Mouse (Mus musculus): ENCODE results near the gene Zfp524. TPM values are rescaled to one million over a fixed set of nuclear protein-coding genes. Genes with fewer than 3 reads are reported as not detected.
A peak's percentile ranks its signal among the peaks of the same experiment; 100 is the strongest.
"Not testable (repeated sequence)": the region's sequence is repeated elsewhere in the genome, so short reads cannot be mapped to it uniquely, and the experiment has no call there.

The Zfp524 gene
- total RNA-seq, 2 experiments from 2014 or later, result 6.0 to 6.4 TPM

- DNase-seq, result no peak
Measured at GRCm38 (mm10) chr7:5016057-5016456, 1.8 kb downstream of the Zfp524 start.

DNA sequence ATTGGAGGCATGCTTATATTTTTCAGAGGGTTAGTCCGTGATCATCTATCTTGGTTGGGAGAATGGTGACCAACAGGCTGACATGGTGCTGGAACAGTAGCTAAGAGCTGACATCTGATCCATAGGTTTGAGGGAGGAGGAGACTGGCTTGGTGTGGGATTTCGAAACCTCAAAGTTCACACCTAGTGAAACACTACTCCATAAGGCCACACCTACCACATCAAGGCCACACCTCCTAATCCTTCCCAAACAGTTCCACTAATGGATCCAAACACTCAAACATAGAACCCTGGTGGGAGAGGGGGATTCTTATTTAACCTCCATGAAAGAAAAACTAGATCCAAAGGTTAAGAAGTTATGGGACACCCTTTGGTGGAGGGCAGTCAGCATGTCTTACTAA is 2.7 kb downstream of the Zfp524 start:
- DNase-seq, result no peak

GRCm38 (mm10) chr7:5017352-5017751 is 3.1 kb downstream of the Zfp524 start:
- DNase-seq, result peak; percentile 49

DNA sequence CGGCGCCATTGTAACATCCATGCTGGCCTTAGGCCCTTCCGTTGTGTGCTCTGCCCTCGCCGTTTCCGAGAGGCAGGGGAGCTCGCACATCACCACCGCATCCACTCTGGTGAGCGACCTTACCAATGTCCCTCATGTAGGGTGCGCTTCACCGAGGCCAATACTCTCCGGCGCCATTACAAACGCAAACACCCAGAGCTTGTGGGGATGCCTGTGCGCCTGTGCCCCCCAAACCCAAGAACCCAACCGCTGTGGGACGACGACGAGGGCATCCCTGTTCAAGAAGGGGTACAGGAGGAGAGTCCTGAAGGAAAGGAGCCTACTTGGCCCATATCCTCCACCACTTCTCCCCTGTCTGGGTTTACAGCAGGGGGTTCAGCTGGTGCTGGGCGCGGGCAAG is 3.7 kb downstream of the Zfp524 start:
- DNase-seq, result no peak

DNA sequence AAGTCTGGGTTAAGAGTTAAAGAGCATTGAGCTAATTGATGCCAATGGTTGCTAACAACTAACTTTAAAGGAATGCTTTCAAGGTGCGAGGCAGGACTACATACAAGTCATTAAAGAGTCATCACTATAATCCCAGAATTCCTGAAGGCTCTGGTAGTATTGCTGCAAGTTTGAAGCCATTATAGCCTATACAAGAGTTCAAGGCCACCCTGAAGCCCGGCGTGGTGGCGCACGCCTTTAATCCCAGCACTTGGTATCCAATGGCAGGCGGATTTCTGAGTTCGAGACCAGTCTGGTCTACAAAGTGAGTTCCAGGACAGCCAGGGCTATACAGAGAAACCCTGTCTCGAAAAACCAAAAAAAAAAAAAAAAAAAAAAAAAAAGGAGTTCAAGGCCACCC is 5.4 kb downstream of the Zfp524 start:
- not testable (repeated sequence) for DNase-seq

DNA sequence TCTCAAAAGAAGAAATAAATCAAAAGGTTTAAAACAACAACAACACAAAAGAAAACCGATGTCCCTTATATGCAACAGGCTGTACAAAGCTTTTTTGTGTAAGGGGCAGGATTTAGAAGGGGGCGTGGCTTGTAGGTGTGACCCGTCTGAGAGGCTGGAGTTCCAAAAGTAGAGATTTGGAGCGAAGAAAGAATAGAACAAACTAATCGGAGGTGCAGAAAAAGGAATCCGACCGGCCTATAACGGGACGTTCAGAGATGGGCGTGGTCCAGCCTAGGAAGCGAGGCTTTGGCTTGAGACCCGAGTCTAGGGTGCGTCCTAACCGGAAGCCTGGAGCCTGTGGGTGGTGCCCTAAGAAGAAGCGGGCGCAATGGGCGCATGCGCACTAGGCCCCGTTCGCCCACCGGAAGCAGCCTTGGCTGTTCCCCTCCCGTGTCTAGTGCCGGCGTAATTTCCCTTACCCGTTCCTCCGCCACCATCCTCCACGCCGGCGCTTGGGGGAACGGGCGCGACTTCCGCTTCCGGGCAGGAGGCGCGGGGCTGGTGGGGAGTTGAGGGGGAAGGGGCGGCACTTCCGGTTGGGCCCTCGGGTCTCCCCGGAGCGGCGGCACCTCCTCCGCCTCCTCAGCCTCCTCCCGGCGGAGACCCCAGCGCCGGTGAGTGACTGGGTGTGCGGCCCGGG is 5.9 kb downstream of the Zfp524 start, which contains the start of the genes Zfp865 and Ccdc106:
TSS of gene Zfp865 (plus strand) at position 377 of the 682 bp plus-strand sequence.
TSS of gene Ccdc106 (plus strand) at position 554 of the 682 bp plus-strand sequence.
- peak; percentile 99 for DNase-seq

DNA sequence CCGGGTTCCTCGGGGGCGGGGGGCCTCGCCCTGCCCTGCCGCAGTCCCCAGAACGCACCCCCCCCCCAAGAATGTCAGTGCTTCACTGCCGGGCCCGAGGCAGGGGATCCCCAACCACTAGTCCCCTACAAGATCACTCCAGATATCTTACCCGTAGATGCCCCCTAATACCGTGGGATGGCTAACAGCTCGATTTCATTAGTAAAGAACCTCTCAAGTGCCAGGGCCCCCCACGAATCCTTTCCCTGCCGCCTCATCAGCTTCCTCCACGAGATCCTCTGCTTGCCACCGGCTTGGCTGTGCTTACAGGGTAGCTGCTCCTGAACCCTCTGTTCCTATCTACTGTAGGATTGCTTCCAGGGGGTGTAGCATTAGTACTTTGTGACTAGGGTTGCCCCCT is 6.5 kb downstream of the Zfp524 start:
- no peak for DNase-seq

DNA sequence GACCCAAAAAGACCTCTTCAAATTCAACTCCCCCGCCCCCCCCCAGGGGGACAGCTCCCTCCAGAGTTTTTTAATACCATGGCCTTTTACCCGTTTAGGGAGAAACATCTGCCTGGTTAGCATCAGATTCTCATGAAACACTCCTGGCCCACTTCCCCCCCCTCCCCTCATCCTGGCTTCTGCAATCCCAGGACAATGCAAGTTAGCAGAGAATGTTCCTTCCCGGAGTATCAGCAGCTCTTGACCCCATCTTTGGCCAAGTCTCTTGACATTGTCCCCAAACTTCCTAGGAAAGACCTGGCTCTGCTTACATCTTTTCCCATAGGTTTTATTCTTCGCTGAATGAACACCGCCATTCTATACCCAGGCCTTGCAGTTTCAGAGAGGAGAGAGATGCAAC is 7.0 kb downstream of the Zfp524 start:
- no peak for DNase-seq

DNA sequence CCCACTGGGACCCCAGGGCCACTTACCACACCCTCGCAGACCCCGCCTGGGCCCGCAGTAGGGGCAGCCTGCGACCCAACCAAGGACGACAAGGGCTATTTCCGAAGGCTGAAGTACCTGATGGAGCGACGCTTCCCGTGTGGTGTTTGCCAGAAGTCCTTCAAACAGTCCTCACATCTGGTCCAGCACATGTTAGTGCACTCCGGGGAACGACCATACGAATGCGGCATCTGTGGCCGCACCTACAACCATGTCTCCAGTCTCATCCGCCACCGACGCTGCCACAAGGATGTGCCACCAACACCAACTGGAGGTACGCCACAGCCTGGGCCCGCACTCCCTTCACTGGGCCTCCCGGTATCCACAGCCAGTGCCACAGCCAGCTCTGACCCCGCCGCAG is 15.3 kb downstream of the Zfp524 start:
- no peak for DNase-seq

DNA sequence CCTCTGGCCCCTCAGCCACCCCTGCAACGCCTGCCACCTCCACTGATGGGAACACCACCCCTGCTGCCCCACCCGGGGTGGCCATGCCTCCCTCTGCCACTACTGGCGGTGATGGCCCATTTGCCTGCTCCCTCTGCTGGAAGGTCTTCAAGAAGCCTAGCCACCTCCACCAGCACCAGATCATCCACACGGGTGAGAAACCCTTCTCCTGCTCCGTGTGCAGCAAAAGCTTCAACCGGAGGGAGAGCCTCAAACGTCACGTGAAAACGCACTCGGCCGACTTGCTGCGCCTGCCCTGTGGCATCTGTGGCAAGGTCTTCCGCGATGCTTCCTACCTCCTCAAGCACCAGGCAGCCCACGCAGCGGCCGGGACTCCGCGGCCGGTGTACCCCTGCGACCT is 15.7 kb downstream of the Zfp524 start:
- no peak for DNase-seq

DNA sequence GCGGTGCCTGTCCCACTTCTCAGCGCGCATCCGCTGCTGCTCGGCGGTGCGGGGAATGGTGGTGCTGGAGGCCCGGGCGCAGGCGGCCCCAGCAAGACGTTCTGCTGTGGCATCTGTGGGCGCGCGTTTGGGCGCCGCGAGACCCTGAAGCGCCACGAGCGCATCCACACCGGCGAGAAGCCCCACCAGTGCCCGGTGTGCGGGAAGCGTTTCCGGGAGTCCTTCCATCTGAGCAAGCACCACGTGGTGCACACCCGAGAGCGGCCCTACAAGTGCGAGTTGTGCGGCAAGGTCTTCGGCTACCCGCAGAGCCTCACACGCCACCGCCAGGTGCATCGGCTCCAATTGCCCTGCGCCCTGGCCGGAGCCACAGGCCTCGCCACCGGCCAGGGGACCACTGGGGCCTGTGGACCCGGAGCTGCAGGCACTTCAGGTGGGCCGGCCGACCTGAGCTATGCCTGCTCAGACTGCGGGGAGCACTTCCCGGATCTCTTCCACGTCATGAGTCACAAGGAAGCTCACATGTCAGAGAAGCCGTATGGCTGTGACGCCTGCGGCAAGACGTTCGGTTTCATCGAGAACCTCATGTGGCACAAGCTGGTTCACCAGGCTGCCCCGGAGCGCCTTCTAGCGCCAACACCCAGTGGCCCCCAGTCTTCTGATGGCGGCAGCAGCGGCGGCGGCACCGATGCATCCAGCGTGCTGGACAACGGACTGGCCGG is 16.5 kb downstream of the Zfp524 start:
- DNase-seq, result peak; percentile 16

DNA sequence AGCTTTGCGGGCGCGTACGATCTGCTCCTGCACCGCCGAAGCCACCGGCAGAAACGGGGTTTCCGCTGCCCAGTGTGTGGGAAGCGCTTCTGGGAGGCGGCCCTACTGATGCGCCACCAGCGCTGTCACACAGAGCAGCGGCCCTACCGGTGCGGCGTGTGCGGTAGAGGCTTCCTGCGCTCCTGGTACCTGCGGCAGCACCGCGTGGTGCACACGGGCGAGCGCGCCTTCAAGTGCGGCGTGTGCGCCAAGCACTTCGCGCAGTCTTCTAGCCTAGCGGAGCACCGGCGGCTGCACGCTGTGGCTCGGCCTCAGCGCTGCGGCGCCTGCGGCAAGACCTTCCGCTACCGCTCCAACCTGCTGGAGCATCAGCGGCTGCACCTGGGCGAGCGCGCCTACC is 17.3 kb downstream of the Zfp524 start:
- DNase-seq, result no peak

- no peak for DNase-seq
Measured at GRCm38 (mm10) chr7:5033818-5034217, 19.6 kb downstream of the Zfp524 start, which contains the start of gene 4632433K11Rik. 4632433K11Rik (plus strand) TSS chr7:5034118.

GRCm38 (mm10) chr7:5035628-5036027 is 21.4 kb downstream of the Zfp524 start:
- DNase-seq, result no peak

- no peak for DNase-seq
Measured at GRCm38 (mm10) chr7:5036136-5036535, 21.9 kb downstream of the Zfp524 start.

DNA sequence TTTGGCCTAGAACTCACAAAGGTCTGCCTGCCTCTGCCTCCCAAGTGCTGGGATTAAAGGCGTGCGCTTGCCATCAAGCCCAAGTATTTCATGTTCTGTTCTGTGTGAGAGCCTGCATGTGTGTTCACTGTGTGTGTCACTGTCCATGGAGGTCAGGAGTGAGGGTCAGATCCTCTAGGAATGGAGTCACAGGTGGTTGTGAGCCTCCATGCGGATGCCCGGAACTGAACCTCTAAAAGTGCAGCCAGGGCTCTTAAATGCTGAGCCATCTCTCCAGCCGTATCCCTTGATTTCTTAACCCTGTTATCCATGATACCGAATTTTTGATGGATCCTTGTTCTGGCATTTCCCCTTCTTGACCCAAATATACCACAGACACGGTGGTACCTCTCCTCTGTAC is 22.8 kb downstream of the Zfp524 start:
- no peak for DNase-seq

DNA sequence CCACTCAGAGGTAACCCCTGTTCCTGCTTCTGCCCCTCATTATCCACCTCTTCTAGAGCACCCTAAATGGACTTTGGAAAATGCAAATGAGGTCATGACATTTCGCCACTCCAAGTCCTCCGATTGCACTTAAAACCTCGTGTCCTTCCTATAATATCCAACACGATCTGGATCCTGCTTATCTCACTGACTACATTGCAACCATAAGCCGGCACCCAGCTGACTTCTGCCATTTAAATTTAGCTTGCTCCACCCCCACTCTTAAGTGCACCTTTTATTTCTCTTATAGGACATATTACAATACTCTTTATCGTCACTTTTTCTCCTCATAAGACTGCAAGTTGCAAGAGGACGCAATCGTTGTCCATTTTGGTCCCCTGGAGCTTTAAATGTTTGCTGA is 23.3 kb downstream of the Zfp524 start:
- DNase-seq, result no peak

- peak; percentile 95 for DNase-seq
Measured at GRCm38 (mm10) chr7:5038109-5038732, 24.0 kb downstream of the Zfp524 start, which contains the start of gene Zfp784. Zfp784 (minus strand) TSS chr7:5038446.

DNA sequence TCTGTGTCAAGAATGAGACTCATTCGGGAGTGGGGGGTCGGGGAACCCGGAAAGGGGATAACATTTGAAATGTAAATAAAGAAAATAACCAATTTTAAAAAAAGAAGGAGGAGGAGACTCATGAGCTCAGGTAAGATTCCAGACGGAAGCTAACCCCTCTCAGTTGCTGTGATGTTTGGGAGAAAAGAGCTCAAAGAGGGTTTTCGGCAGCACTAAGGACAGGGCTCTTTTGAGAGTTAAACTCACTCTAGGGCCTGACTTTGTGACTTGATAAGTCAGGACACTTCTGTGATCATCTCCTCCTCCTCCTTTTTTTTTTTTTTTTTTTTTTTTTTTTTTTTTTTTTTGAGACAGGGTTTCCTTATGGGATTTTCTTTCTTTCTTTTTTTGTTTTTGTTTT is 24.7 kb downstream of the Zfp524 start:
- DNase-seq, result no peak

DNA sequence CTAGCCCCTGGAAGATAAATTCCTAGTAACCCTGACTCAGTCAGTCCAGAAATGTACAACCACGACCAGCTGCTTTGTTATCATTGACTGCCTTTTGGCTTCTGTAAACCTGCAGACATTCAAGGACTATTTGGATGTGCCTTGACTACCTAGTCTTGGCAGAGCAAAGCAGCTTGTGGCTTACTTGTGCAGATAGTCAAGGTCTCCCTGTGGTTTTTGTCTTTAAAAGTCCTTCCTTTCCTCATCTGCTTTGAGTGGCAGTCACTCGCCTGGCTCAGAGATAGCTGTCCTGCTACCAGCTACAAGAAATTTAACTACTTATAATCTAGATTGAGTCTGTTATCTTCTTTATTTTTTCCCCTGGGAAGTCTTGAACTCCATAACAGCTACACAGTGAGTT is 30.8 kb downstream of the Zfp524 start:
- DNase-seq, result no peak

DNA sequence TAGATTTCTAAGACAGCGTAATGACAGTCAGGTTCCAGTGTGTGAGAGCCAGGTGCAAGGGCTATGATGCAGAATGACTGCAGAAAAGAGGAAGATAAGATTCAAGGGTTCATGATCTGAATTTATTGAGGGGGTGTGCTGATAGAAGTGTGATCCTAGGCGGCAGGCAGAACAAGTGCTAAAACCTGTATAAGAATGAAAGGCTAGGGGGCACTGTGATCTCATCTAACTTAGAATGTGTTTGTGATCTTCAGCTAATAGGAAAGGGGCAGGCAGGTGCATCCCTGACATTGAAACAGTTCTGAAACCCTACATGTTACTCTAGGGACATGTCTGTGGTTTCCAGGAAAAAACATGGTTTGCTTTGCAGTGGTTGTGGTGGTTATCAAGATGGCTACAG is 31.9 kb downstream of the Zfp524 start:
- no peak for DNase-seq

- DNase-seq, result no peak
Measured at GRCm38 (mm10) chr7:5047313-5047712, 33.1 kb downstream of the Zfp524 start.
